ENCODE assay signal across 11 mouse cellular contexts in genomic region chr11:60316250-60316649, GRCm38 (mm10). TPM values are rescaled to one million over a fixed set of nuclear protein-coding genes. Genes with fewer than 3 reads are reported as not detected.
DNase-seq lines count a peak whose midpoint lies in the region; ATAC-seq lines count a peak whose summit lies in the region.
"Had no signal": no experiment of that assay in that cellular context is flagged by ENCODE, and none has a peak within 500 bp of the region (broad histone marks: within the 10 kb centered on the region; RNA-seq: fewer than 3 reads in every experiment).

No protein-coding gene starts in this region.

- H3K27ac ChIP-seq in hindbrain, embryonic 13.5 days = peak overlapping the region; percentile 61; the same call in 1 of the 2 replicates
- H3K27ac ChIP-seq in hindbrain, embryonic 11.5 days (ENCODE audit: low read depth, low read length) = no peak overlapping the region
- peak overlapping the region; percentile 64 for H3K27ac ChIP-seq in neural tube, embryonic 13.5 days (replicated peaks)
- H3K27ac ChIP-seq: macrophage had no signal

- no peaks in the 10 kb centered on the region for H3K27me3 ChIP-seq in hindbrain, embryonic 13.5 days
- no peaks in the 10 kb centered on the region for H3K27me3 ChIP-seq in hindbrain, embryonic 11.5 days (ENCODE audit: control insufficient read depth, insufficient read depth, low read length)
- no peaks in the 10 kb centered on the region for H3K27me3 ChIP-seq in neural tube, embryonic 13.5 days

- no peak overlapping the region for H3K9ac ChIP-seq in hindbrain, embryonic 13.5 days
- H3K9ac ChIP-seq in hindbrain, embryonic 11.5 days (ENCODE audit: low read depth, low read length) = no peak overlapping the region
- H3K9ac ChIP-seq in neural tube, embryonic 13.5 days = no peak overlapping the region

- no peaks in the 10 kb centered on the region for H3K9me3 ChIP-seq in hindbrain, embryonic 13.5 days
- no peaks in the 10 kb centered on the region for H3K9me3 ChIP-seq in hindbrain, embryonic 11.5 days (ENCODE audit: control insufficient read depth, low read length)
- H3K9me3 ChIP-seq in neural tube, embryonic 13.5 days = no peaks in the 10 kb centered on the region

- H3K4me1 ChIP-seq in hindbrain, embryonic 13.5 days (replicated peaks) = peaks cover 71% of the 10 kb centered on the region
- peaks cover 5% of the 10 kb centered on the region for H3K4me1 ChIP-seq in hindbrain, embryonic 11.5 days (replicated peaks; ENCODE audit: control insufficient read depth, insufficient read depth, low read length)
- H3K4me1 ChIP-seq in neural tube, embryonic 13.5 days (replicated peaks) = peaks cover 72% of the 10 kb centered on the region

- no peak for ATAC-seq in hindbrain, embryonic 13.5 days (ENCODE audit: low FRiP score)
- no peak for ATAC-seq in hindbrain, embryonic 11.5 days (ENCODE audit: low FRiP score)
- ATAC-seq in neural tube, embryonic 13.5 days (ENCODE audit: low read depth) = no peak

- no peaks in the 10 kb centered on the region for H3K36me3 ChIP-seq in hindbrain, embryonic 13.5 days
- H3K36me3 ChIP-seq in hindbrain, embryonic 11.5 days (ENCODE audit: control insufficient read depth, insufficient read depth, low read length) = no peaks in the 10 kb centered on the region
- H3K36me3 ChIP-seq in neural tube, embryonic 13.5 days = no peaks in the 10 kb centered on the region

- H3K4me3 ChIP-seq in hindbrain, embryonic 13.5 days = no peak overlapping the region
- H3K4me3 ChIP-seq in hindbrain, embryonic 11.5 days (ENCODE audit: low read depth, low read length) = no peak overlapping the region
- no peak overlapping the region for H3K4me3 ChIP-seq in neural tube, embryonic 13.5 days

- WGBS in hindbrain, embryonic 13.5 days = 61% methylated on average over 7 of the region's 7 CpGs
- WGBS in hindbrain, embryonic 11.5 days = 75% methylated on average over 7 of the region's 7 CpGs
- WGBS in neural tube, embryonic 13.5 days = 52% methylated on average over 7 of the region's 7 CpGs

- no peak overlapping the region for H3K4me2 ChIP-seq in hindbrain, embryonic 13.5 days
- H3K4me2 ChIP-seq in hindbrain, embryonic 11.5 days (replicated peaks; ENCODE audit: low read depth, low read length) = no peak overlapping the region
- no peak overlapping the region for H3K4me2 ChIP-seq in neural tube, embryonic 13.5 days

- DNase-seq in hindbrain, embryonic 11.5 days (ENCODE audit: low spot score) = no peak
- DNase-seq in neural tube, embryonic 10.5 days (ENCODE audit: extremely low spot score, low spot score) = no peak
- peak; percentile 46 to 61 for DNase-seq in kidney, adult 8-10 months
- DNase-seq in spleen, adult 18-20 months = no peak
- no peak for DNase-seq in right cerebral cortex, adult 18-20 months
- DNase-seq: heart, postnatal 4 days; liver; right cerebral cortex, postnatal 14 days had no signal

RNA-seq across cellular contexts. Expression of gene Tom1l2, which starts 36.5 kb away (rescaled TPM):
- polyA plus RNA-seq in hindbrain, embryonic 13.5 days (2015; fragmentation: Nextera tagmentation; extraction: Ambion mirVana) = 54.5 and 59.2 TPM in 2 replicates
- polyA plus RNA-seq in hindbrain, embryonic 11.5 days (2014; fragmentation: Nextera tagmentation; extraction: Ambion mirVana) = 13.9 and 15.8 TPM in 2 replicates
- 52.8 and 61.4 TPM in 2 replicates for polyA plus RNA-seq in neural tube, embryonic 13.5 days (2015; fragmentation: Nextera tagmentation; extraction: Ambion mirVana)

RNA-seq across cellular contexts. Expression of gene Drc3, which starts 36.9 kb away (rescaled TPM):
- 6.3 and 7.9 TPM in 2 replicates for polyA plus RNA-seq in hindbrain, embryonic 13.5 days (2015; fragmentation: Nextera tagmentation; extraction: Ambion mirVana)
- 6.6 and 7.0 TPM in 2 replicates for polyA plus RNA-seq in hindbrain, embryonic 11.5 days (2014; fragmentation: Nextera tagmentation; extraction: Ambion mirVana)
- 3.8 TPM in 2 replicates for polyA plus RNA-seq in neural tube, embryonic 13.5 days (2015; fragmentation: Nextera tagmentation; extraction: Ambion mirVana)
- polyA plus RNA-seq: macrophage had no signal

Comparison
In these comparisons a context has a peak if more than half of its experiments do, and no peak if none do; other contexts are left out.
1. DNase-seq: peak in kidney, adult 8-10 months (2 of 2); none in hindbrain, embryonic 11.5 days (single experiment), neural tube, embryonic 10.5 days (single experiment), spleen, adult 18-20 months (0 of 2) and right cerebral cortex, adult 18-20 months (single experiment).